Mouse (Mus musculus) neural tube, embryonic 11.5 days (tissue): ENCODE results near the gene Bfar. TPM values are rescaled to one million over a fixed set of nuclear protein-coding genes. Genes with fewer than 3 reads are reported as not detected.
A peak's percentile ranks its signal among the peaks of the same experiment; 100 is the strongest.
"Not testable (repeated sequence)": the region's sequence is repeated elsewhere in the genome, so short reads cannot be mapped to it uniquely, and the experiment has no call there.

Experiments
- ATAC-seq: fragments of 200-750 bp; cut with Nextera tagmentation; 2 replicates; pipeline ENCODE4 v1.8.0; 2017; ENCODE audit warnings: moderate number of reproducible peaks, mild to moderate bottlenecking, moderate TSS enrichment, moderate library complexity; ENCODE audit not compliant: insufficient read depth, low FRiP score, low TSS enrichment
- DNase-seq: peaks from one replicate; pipeline ENCODE4 v3.0.0-alpha.2; 2015; ENCODE audit warnings: low spot score
- H3K27ac ChIP-seq: fragments of 300-500 bp; sonication (generic); 2 replicates; pipeline ENCODE4 v1.5.1; 2014; ENCODE audit warnings: low read depth, mild to moderate bottlenecking, low read length
- H3K27me3 ChIP-seq: fragments of 300-500 bp; sonication (generic); 2 replicates; pipeline ENCODE4 v1.6.1; 2014; ENCODE audit warnings: mild to moderate bottlenecking, low read length, mixed read lengths; ENCODE audit not compliant: control insufficient read depth, insufficient read depth
- H3K36me3 ChIP-seq: fragments of 300-500 bp; sonication (generic); 2 replicates; pipeline ENCODE4 v1.6.1; 2014; ENCODE audit warnings: mild to moderate bottlenecking, low read length, moderate library complexity, mixed read lengths; ENCODE audit not compliant: control insufficient read depth, insufficient read depth
- H3K4me1 ChIP-seq: fragments of 300-500 bp; sonication (generic); 2 replicates; pipeline ENCODE4 v1.6.1; 2014; ENCODE audit warnings: low read length, mixed read lengths; ENCODE audit not compliant: control insufficient read depth, insufficient read depth
- H3K4me2 ChIP-seq: fragments of 300-500 bp; sonication (generic); 2 replicates; pipeline ENCODE4 v1.6.1; 2014; ENCODE audit warnings: low read depth, mild to moderate bottlenecking, moderate library complexity
- H3K4me3 ChIP-seq: fragments of 300-500 bp; sonication (generic); 2 replicates; pipeline ENCODE4 v1.5.1; 2014; ENCODE audit warnings: low read depth, low read length
- H3K9ac ChIP-seq: fragments of 300-500 bp; sonication (generic); 2 replicates; pipeline ENCODE4 v1.6.1; 2014; ENCODE audit warnings: mild to moderate bottlenecking, low read length
- H3K9me3 ChIP-seq: fragments of 300-500 bp; sonication (generic); 2 replicates; pipeline ENCODE4 v1.6.1; 2016; ENCODE audit warnings: low read length; ENCODE audit not compliant: control insufficient read depth
- WGBS: fragments of 180-500 bp; shearing (Covaris S2); extraction: QIAGEN DNeasy Blood & Tissue Kit; methylation state at CpG from one replicate; pipeline ENCODE4 v1.1.7; 2014; 5-methylcytosine and 5-hydroxymethylcytosine counted together
- polyA plus RNA-seq: library from polyadenylated mRNA; unstranded; fragments of >200 nt; fragmentation: Nextera tagmentation; extraction: Ambion mirVana; gene quantifications from 2 replicates; pipeline ENCODE4 v1.2.1, GENCODE M21; 2014

Bfar gene
- polyA plus RNA-seq, 1 experiment from 2014 or later = 43.2 TPM

GRCm38 (mm10) chr16:13730285-13731255 is 58.9 kb downstream of the Bfar start, which contains the start of gene Pla2g10:
Gene Pla2g10 (minus strand): TSS chr16:13730983.
- H3K4me2 ChIP-seq = peak within 1 kb of the TSS; percentile 15; the same call in 1 of the 2 replicates

DNA sequence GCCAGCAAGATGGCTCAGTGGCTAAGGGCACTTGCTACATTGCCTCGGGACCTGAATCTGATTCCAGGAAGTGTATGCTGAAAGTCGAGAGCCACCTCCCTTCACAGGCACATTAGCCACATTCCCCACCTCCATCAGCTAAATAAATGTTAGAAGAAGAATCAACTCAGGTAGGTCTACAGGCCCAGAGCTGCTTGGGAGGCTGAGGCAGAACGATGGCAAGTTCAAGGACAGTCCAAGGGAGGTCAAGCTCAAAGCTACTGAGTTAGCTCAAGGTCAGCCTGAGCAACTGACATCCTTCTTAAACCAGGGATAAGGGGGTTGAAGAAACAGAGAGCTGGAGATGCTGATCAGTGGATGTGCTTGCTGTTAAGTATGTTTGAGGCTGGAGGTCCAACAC is 61.1 kb downstream of the Bfar start:
- H3K4me1 ChIP-seq = no peaks in the 10 kb centered on the region
- H3K9me3 ChIP-seq = no peaks in the 10 kb centered on the region
- H3K4me3 ChIP-seq = no peak overlapping the region
- no peaks in the 10 kb centered on the region for H3K27me3 ChIP-seq
- no peak overlapping the region for H3K27ac ChIP-seq
- ATAC-seq (no peak), DNase-seq (no peak)
- 91% methylated on average over 3 of the region's 3 CpGs for WGBS
- H3K4me2 ChIP-seq = no peak overlapping the region
- H3K9ac ChIP-seq = no peak overlapping the region
- H3K36me3 ChIP-seq = no peaks in the 10 kb centered on the region

More at GRCm38 (mm10) chr16:13730285-13731255, 58.9 kb downstream of the Bfar start, which contains the start of gene Pla2g10:
- no peak for ATAC-seq
- 11% methylated on average over 26 of the region's 26 CpGs for WGBS
- Histone ChIP-seq H3K9me3 (no peaks in the 10 kb centered on the region), H3K27me3 (no peaks in the 10 kb centered on the region), H3K36me3 (no peaks in the 10 kb centered on the region), H3K27ac (no peak within 1 kb of the TSS), H3K4me3 (no peak within 1 kb of the TSS), H3K9ac (no peak within 1 kb of the TSS), H3K4me1 (no peaks in the 10 kb centered on the region)
- DNase-seq = no peak

- Histone ChIP-seq H3K27me3 (no peaks in the 10 kb centered on the region), H3K9ac (no peak overlapping the region), H3K9me3 (no peaks in the 10 kb centered on the region), H3K4me1 (no peaks in the 10 kb centered on the region), H3K4me2 (no peak overlapping the region), H3K4me3 (no peak overlapping the region), H3K27ac (no peak overlapping the region), H3K36me3 (no peaks in the 10 kb centered on the region)
- DNase-seq (peak; percentile 77), ATAC-seq (no peak)
- WGBS = 23% methylated on average over 9 of the region's 9 CpGs
These were observed 62.0 kb downstream of the Bfar start for GRCm38 (mm10) chr16:13733518-13734137.

- no peaks in the 10 kb centered on the region for H3K4me1 ChIP-seq
- 80% methylated on average over 8 of the region's 8 CpGs for WGBS
These were observed 64.3 kb downstream of the Bfar start for GRCm38 (mm10) chr16:13735977-13736376.

DNA sequence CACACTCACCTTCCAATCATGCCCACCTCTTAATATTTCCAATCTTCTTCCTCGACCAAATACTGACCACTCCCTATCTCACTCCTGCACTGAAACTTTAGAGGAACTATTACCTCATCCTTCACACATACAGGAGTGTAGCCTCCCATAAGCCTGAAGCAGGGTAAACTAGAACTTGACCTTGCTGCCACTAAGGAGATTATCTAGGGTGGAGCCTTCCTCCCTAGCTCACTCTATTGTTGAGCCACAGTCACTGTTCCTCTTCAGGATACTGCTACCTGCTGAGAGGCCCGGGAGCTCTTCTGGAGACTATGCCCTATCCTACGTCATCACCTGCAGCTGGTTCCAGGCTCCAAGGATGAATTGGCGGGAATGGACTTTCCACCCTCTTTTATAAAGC is 67.4 kb downstream of the Bfar start:
- not testable (repeated sequence) for H3K4me1 ChIP-seq, H3K9me3 ChIP-seq, H3K36me3 ChIP-seq, H3K27ac ChIP-seq, H3K4me2 ChIP-seq, H3K4me3 ChIP-seq, H3K9ac ChIP-seq, DNase-seq, ATAC-seq, H3K27me3 ChIP-seq
- WGBS = 73% methylated on average over 4 of the region's 4 CpGs

More at GRCm38 (mm10) chr16:13735977-13736376, 64.3 kb downstream of the Bfar start:
- Histone ChIP-seq H3K27me3 (no peaks in the 10 kb centered on the region), H3K9ac (no peak overlapping the region), H3K9me3 (no peaks in the 10 kb centered on the region), H3K4me2 (no peak overlapping the region), H3K4me3 (no peak overlapping the region), H3K36me3 (no peaks in the 10 kb centered on the region), H3K27ac (no peak overlapping the region)
- ATAC-seq (no peak), DNase-seq (no peak)

DNA sequence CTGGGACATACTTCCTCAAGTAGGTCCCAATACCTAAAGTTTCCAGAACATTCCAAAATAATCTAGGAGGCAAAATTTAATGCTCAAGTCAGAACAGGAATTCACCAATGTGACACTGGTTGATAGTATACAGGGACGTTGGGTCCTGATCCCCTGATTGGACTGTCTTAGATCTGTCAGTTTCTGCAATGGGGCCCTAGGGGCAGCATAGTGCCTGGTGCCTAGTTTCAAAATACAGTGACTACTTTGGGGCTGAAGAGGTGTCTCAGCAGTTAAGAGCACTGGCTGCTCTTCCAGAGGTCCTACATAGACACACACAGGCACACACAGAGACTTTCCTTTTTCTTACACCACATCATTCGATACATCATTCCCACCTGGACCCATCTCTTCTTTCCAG is 69.2 kb downstream of the Bfar start:
- 77% methylated on average over 2 of the region's 2 CpGs for WGBS
- Histone ChIP-seq H3K4me2 (no peak overlapping the region), H3K36me3 (no peaks in the 10 kb centered on the region), H3K9me3 (no peaks in the 10 kb centered on the region), H3K27me3 (no peaks in the 10 kb centered on the region), H3K4me3 (no peak overlapping the region), H3K27ac (no peak overlapping the region), H3K9ac (no peak overlapping the region), H3K4me1 (no peaks in the 10 kb centered on the region)
- no peak for ATAC-seq
- DNase-seq = no peak

DNA sequence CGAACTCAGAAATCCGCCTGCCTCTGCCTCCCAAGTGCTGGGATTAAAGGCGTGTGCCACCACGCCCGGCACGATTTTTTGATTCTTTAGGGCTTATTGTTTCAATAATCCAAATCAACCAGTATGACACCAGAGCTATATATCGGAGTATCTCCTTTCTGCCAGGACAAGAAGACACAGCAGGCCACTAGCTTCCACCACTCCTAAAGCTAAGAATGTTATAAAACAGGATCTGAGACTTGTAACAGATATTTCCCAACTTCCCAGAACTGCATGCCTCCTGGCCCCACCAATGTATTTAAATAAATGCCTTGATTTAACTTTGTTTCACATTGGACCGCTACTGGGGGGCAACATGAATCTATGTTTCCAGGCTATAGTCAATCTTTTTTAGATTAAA is 76.0 kb downstream of the Bfar start:
- Histone ChIP-seq H3K4me1 (no peaks in the 10 kb centered on the region), H3K9me3 (no peaks in the 10 kb centered on the region), H3K9ac (no peak overlapping the region), H3K27ac (no peak overlapping the region), H3K4me3 (no peak overlapping the region), H3K4me2 (no peak overlapping the region), H3K36me3 (no peaks in the 10 kb centered on the region), H3K27me3 (no peaks in the 10 kb centered on the region)
- WGBS = 96% methylated on average over 8 of the region's 8 CpGs
- DNase-seq (no peak), ATAC-seq (no peak)

- Histone ChIP-seq H3K9ac (no peak overlapping the region), H3K9me3 (no peaks in the 10 kb centered on the region), H3K36me3 (no peaks in the 10 kb centered on the region), H3K4me1 (no peaks in the 10 kb centered on the region), H3K4me2 (no peak overlapping the region), H3K4me3 (no peak overlapping the region), H3K27ac (no peak overlapping the region), H3K27me3 (no peaks in the 10 kb centered on the region)
- ATAC-seq = no peak
- no peak for DNase-seq
- WGBS = 66% methylated on average over 3 of the region's 3 CpGs
These were observed 76.5 kb downstream of the Bfar start for GRCm38 (mm10) chr16:13748124-13748523.
